Mouse (Mus musculus) ES-Bruce4 (cell line): ENCODE data around the gene Cfap97d1.

Experiments
- CTCF ChIP-seq: IDR thresholded peaks from one replicate; pipeline ENCODE4 v1.8.1; 2011; ENCODE audit warnings: low read depth, low read length
- POLR2A ChIP-seq: IDR thresholded peaks from one replicate; pipeline ENCODE4 v1.8.1; 2011; ENCODE audit warnings: low read length; ENCODE audit not compliant: insufficient read depth

- TF ChIP-seq POLR2A (no peak), CTCF (no peak)
Measured at GRCm38 (mm10) chr11:102006688-102007087, 22.6 kb downstream of the Cfap97d1 start.
